Mouse (Mus musculus): Measurements from ENCODE around the gene Gm45713. TPM values are rescaled to one million over a fixed set of nuclear protein-coding genes. Genes with fewer than 3 reads are reported as not detected.
"Not testable (repeated sequence)": the region's sequence is repeated elsewhere in the genome, so short reads cannot be mapped to it uniquely, and the experiment has no call there.

The Gm45713 gene
- not detected for total RNA-seq (2022)

DNA sequence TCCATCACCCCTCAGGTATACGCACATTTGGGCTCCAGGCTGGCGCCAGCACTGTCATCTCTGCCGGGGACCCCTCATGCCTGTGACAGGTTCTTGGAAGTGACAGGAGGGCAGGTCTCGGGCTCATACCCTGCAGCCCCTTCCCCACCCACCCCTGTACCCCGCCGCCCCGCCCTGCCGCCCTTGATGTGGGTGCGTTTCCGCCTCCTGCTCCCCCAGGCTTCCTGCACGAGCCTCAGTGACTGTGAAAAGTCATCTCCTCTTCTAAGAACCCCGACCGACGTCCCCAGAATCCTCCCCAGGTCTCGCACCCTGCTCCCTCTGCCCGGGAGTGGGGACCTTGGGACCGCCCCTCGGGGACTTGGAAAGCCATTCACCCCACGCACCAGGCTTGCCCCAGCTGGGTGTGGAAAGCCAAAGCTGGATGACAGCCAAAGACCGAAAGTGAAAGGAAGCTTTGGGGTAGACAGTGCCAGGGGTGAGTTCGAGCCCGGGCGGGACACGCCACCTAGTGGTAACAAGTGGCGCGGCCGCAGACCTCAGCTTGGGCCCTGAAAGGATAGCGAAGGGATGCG, at the start of gene Gm45713, which contains the start of gene Flt3l:
Gene Gm45713 (minus strand): TSS at position 239 of the 575 bp plus-strand sequence.
Gene Flt3l (minus strand): TSS at position 440 of the 575 bp plus-strand sequence.
- peak; percentile 88 to 89 for DNase-seq (ENCODE audit: low spot score in 2 of 2)

DNA sequence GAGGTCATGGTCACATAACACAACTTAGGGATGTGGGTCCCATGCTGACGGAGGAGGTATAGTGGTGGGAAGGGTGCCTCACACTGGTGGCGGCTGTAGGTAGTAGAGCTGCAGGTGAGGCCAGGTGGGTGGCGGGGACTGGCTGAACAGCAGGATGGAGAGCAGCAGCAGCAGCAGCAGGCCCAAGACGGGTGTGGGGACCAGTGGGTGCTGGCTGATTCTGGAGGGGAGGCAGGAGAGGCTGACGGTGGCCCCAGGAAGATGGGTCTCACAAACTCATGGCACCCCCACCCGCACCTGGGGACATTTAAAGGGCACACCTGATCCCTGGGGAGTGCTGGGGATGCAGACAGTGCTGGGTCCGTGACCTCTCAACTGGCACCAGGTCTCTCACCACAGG, 47.6 kb upstream of the Gm45713 start:
- DNase-seq (ENCODE audit: low spot score in 2 of 2) = no peak

DNA sequence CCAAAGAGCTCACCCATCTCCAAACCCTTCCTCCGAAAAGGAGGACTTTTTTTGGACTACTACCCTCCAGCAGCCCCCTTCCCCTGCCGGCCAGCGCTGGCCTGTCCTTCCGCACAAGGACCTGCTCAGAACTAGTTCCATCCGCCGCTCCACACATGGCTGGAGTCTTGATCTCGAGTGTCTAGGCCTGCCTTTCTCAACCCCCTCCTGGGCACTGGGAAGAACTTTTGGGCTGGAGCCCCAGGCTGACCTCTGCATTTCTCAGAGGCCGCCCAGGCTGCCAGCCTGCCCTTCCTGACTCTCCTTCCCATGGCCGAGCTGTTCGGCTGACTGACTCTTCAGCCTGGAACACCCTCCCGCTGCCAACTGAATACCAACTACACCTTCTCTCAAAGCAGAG, 46.6 kb upstream of the Gm45713 start:
- peak in 1 of 2 experiments; percentile 36 for DNase-seq (ENCODE audit: low spot score in 2 of 2)

DNA sequence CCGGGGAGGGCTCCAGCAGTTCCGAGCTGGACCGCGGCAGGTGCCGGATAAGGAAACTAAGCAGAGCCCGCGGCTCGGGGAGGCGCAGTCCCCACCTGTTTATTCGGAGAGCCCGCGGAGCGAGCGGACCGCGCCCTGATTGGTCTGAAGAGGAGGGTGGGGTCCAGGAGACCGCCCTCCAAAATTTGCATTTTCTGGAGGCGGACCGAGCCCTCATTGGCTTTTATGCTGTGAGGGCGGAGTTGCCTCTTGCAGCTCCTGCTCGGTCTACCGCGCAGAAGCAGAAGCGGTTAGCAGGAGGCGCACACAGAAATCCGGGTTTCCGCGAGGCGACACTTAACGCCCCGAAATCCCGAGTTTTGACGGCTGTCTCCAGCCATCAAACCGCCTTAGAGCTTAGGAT, 46.2 kb upstream of the Gm45713 start:
- peak; percentile 75 to 81 for DNase-seq (ENCODE audit: low spot score in 2 of 2)

DNA sequence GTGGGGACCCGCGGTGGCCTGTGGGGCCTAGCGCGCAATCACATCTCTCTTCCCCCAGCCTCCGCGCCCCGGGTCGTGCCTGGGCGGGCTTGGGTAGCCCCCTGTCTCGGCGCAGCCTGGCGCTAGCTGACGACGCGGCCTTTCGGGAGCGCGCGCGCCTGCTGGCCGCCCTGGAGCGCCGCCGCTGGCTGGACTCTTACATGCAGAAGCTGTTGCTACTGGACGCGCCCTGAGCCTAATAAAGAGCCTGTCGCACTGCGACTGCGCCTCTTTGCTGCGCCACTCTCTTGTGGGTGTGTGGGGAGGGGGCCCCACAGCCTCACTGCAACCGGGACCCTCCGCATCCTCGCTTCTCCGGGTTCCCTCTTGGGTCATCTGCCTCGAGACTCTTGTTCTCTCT, 45.5 kb upstream of the Gm45713 start:
- DNase-seq (ENCODE audit: low spot score in 2 of 2) = no peak

DNA sequence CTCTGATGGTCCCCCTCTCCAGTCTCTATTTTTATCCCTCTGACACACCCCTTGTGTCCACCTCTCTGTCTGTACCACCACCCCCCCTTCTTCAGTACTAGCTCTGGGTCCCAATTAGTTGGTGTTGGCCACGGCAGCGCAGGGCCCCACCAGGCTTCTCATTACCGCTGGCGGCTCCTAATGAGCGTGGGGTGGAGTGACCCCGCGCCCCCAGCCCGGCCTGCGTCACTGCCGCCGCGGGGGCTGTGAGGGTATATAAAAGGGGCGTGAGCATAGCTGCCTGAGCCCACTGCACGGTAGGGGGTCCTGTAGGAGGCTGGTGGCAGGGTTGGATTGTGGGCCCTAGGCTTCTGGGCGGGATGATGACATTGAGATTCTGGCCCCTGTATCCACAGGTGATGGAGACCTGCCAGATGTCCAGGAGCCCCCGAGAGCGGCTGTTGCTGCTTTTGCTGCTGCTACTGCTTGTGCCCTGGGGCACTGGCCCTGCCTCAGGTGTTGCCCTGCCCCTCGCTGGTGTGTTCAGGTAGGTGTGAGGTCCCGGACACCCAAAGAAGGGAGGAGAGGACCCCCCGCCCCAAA, 45.0 kb upstream of the Gm45713 start, which contains the start of gene Pth2:
Gene Pth2 (plus strand): TSS at position 100 of the 582 bp plus-strand sequence.
- no peak for DNase-seq (ENCODE audit: low spot score in 2 of 2)

DNA sequence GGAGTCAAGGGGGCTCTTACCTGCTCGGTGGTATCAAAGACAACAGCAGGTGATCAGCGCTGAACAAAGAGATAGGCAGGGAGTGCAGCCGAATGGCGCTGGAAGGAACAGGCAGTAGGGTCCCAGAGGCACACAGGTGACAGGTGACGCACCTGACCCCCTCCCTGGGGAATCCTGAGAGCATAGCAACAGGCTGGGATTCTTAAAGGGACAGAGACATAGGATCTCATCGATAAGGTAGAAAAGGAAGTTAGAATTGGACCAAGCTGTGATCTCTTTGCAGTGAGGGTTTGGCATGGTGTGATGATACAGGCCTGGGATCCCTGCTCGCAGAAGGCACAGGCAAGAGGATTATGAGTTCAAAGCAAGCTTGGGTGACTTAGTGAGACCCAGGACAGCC, 43.4 kb upstream of the Gm45713 start, which contains the start of gene Gfy:
Gene Gfy (minus strand): TSS at position 101 of the 400 bp plus-strand sequence.
- DNase-seq (ENCODE audit: low spot score in 2 of 2) = no peak

DNA sequence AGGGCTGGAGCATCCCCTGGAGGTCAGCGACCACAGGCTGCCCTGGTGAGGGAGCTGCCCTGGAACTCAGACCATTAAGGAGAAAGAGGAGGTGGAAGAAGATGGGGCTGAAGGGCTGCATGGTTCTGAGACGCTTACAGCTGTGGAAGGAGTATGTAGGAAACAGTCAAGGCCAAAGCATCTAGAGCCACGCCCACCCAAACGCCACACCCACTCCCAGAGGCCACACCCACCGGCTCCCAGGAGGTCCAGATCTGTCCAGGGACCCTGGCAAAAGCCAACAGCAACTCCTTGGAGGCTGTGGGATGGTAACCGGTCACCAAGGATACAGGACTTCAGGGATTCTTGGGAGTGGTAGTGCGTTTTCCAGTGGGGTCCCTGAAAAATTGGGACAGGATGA, 42.5 kb upstream of the Gm45713 start:
- DNase-seq (ENCODE audit: low spot score in 2 of 2) = no peak

DNA sequence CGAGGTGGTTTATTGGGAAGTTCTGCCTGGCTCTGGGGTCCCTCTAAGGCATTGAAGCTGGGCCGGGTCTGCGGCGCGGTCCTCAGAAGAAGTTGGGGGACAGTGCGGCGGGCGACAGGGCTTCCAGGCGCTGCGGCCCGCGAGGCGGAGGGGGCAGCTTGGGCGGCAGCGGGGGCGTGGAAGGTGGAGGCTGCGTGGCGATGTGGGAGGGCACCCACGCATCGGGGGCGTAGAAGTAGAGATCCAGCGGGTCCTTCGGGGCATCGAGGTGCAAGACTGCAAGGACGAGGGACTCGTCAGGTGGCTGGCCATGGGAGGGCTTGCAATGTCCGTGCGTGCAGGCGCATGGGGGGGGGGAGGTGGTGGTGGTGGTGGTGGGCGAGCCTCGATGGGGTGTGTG, 40.3 kb upstream of the Gm45713 start:
- no peak for DNase-seq (ENCODE audit: low spot score in 2 of 2)

DNA sequence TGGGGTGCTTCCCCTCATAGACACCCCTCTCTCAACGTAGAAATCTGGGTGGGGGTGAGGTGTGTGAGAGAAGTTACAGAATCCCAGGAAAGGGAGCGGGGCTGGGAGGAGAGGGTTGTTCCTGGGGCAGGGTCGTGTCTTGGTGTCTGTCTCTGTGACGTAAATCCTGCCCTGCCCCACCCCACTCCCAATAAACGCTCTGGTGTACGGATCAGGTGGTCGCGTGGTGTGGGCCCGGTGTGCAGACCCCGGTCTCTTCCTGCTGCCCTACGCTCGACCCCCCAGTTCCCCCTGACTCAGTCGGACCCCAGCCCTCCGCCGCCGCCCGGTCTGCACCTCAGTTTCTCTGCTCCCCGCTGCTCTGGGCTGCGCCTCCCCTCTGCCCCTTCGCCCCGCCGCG, 39.9 kb upstream of the Gm45713 start:
- DNase-seq (ENCODE audit: low spot score in 2 of 2) = no peak

DNA sequence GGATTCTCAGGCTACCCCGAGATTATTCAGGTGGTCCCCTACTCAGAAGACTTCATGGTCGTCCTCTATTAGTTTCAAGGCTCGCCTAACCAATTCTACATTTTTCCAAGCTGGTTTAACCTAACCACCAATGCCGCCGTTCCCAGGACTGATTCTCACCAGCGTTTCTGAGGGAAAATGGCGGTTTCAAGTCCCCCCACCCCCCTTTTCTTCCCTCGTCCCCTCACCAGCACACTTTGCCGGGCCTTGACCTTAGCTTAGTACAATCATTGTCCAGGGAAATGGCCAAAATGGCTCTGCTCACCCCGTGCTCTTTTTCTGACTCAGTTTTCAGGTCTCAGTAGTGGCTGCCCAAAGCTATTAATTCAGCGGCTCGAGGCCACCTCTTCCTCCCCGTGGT, 39.4 kb upstream of the Gm45713 start:
- DNase-seq (ENCODE audit: low spot score in 2 of 2) = no peak

DNA sequence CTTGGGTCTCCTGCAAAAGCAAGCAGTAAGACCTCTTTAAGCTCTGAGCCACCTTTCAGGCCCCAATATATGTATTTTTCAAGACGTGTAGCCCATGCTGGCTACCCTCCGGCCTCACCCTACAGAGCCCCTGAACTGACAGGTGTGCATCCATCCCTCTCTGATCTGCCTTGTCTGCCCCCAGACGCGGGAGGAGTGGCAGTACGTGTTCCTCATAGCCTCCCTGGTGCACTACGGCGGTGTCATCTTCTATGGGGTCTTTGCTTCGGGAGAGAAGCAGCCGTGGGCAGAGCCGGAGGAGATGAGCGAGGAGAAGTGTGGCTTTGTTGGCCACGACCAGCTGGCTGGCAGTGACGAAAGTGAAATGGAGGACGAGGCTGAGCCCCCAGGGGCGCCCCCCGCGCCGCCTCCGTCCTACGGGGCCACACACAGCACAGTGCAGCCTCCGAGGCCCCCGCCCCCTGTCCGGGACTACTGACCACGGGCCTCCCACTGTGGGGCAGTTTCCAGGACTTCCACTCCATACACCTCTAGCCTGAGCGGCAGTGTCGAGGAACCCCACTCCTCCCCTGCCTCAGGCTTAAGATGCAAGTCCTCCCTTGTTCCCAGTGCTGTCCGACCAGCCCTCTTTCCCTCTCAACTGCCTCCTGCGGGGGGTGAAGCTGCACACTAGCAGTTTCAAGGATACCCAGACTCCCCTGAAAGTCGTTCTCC, 38.7 kb upstream of the Gm45713 start:
- DNase-seq (ENCODE audit: low spot score in 2 of 2) = no peak

DNA sequence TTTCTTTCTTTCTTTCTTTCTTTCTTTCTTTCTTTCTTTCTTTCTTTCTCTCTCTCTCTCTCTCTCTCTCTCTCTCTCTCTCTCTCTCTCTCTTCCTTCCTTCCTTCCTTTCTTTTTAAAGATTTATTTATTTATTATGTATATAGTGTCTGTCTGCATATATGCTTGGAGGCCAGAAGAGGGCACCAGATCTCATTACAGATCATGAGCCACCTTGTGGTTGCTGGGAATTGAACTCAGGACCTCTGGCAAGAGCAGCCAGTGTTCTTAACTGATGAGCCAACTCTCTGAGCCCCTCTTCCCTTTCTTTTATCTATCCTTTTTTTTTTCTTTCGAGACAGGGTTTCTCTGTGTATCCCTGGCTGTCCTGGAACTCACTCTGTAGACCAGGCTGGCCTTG, 37.7 kb upstream of the Gm45713 start:
- not testable (repeated sequence) for DNase-seq (ENCODE audit: low spot score in 2 of 2)

DNA sequence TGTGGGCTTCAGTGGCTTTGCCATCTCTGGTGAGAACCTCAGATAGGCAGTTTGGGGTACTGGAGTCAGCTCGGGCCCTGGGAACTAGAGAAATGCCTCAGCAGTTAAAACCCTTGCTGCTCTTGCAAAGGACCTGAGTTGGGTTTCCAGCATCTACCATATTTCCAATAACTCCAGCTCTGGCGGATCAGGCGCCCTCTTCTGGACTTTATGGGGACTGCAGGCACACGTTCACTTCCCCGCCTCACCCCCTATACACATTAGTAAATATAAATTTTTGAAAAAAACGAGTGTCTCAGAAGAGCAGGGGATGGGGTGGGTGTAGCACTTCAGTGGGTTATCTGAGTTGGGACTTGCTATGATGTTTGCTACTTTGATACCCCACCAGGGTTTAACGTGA, 36.9 kb upstream of the Gm45713 start:
- no peak for DNase-seq (ENCODE audit: low spot score in 2 of 2)

DNA sequence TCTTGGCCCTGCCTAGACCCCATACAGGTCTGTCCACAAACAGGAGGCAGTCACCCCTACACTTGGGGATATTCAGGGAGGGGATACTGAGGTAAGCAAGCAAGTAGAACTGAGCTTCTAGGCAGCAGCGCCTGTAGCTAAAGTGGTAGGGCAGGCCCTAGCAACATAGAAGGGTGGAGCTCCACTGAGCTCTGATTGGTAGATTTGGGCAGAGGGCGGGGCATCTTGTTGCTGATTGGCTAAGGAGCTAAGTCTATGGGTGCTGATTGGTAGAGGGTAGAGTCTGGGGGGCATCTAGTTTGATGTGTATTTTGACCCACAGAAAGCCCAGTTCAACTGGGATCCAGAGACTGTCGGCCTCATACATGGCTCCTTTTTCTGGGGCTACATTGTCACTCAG, 33.5 kb upstream of the Gm45713 start:
- DNase-seq (ENCODE audit: low spot score in 2 of 2) = no peak

DNA sequence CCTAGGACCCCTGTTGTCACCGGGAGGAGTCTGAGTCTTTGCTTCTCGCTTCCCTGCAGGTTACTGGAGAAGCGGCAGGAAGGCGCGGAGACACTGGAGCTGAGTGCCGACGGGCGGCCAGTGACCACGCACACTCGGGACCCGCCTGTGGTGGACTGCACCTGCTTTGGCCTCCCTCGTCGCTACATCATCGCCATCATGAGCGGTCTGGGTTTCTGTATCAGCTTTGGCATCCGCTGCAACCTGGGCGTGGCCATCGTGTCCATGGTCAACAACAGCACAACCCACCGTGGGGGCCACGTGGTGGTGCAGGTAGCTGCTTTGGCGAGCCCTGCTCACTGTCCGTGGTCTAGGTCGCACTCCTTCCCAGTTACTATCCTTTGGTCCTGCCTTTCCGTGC, 32.6 kb upstream of the Gm45713 start:
- no peak for DNase-seq (ENCODE audit: low spot score in 2 of 2)

DNA sequence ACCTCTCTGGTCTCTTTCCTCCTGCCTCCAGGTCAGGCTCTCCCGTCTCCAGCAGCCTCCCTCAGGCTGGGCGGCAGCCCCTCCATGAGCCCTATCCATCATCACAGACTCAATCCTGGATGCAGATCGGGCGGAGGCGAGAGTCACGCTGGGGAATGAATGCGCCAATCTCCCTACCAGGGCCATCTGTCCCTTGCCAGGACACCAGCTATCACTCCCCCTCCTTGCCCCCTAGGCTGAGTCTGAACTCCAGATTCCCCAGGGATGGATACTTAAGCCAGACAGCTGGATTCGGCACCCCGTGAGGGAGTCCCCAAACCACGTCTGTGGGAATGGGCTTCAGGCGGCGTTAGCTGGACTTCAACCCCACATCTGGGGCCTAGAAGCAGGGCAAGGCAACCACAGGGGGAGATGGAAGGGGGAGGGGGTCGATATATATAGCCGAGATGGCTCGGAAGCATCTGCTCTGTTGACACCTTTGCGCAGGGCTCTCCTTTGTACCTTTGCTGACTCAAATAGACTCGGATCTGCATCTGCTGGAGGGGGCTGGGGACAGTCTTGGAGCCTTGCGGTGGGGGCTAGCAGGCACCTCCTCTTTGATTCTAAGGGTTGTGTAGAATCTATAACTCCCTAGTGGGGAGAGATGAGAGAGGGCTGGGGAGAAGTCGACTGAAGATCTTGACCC, 31.9 kb upstream of the Gm45713 start:
- no peak for DNase-seq (ENCODE audit: low spot score in 2 of 2)

DNA sequence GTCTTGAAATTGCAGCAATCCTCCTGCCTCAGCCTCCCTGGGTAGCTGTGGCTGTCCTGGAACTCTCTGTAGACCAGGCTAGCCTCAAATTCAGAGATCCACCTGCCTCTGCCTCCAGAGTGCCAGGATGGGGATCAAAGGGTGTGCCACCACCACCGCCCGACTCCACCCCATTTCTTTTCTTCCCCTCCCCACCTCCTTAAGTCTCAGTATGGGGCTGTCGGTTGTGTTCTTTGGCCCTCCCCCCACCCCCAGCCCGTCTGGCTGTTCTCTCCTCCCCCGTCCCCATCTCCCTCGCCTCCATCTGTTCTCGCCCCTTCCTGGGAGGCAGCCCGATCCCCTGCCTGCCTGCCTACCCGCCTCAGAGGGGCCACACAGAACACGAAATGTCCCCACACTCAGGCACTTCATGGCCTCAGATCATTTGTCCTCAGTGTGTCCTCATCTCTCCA, 30.9 kb upstream of the Gm45713 start:
- no peak for DNase-seq (ENCODE audit: low spot score in 2 of 2)

DNA sequence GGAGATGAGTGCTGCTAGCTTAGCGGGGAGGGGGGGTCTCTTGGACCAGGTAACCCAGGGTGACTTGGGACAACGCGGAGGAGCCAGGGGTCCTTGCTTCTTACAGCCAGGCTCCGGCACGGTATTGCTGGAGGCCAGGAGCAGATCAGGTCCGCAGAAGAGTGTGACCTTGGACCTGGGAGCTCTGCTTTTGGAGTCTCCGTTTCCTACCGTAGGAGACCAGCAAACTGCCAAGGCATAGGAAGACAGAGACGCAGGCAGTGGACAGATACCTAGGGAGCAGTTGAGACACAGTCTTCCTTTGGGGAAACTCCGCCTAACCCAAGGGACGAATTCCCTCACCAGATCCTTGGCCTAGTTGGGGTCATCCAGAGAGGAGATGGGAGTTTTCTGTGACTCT, 29.7 kb upstream of the Gm45713 start:
- no peak for DNase-seq (ENCODE audit: low spot score in 2 of 2)

DNA sequence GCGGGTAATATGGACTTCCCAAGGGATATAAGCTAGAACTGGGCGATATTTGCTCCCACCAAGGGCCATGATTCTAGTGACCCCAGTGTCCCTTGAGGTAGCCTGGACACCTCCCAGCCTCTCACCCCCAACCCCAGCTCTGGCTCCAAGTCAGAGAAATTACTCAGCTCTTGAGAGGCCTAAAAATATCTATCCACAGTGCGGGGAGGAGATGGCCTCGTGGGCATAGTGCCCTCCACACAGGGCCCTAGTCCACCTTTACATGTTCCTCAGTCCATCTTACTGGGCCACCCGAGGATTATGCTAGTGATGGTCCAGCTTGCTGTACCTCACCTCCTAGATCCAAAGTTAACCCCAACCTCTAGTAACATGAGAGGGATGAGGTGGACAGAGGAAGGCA, 28.8 kb upstream of the Gm45713 start:
- DNase-seq (ENCODE audit: low spot score in 2 of 2) = no peak

DNA sequence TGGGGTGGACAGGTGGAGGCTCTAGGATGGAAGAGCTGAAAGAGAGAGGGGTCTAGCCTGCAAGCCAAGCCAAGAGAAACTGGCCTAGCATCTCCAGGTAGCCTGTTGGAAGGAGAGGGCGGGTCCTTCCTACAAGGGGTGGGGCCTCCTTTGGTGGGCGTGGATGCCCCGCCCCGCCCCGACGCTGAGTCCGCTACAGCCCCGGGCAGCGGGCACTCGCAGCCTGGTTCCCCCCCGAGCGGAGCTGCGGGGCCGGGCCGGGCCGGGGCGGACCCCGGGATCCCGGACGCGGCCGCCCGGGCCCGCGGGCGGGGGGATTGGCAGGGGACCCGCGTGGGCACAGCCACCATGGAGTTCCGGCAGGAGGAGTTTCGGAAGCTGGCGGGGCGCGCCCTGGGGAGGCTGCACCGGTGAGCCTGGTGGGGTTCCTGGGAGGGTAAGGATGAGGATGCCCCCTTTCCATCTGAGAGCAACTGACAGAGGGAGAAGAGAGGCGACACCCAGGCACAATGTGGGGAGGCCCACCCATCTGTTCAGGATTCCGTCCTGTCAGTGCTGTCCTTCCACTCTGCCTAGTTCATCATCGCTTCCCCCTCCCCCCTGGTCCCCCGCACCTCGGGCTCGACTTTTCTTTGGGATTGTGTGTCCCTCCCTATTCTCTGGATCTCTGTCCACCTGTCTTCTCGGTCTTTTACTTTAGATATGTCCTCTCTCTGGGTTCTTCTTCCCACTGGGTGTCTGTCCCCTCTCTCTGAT, 27.9 kb upstream of the Gm45713 start, which contains the start of gene Slc17a7:
Gene Slc17a7 (plus strand): TSS at position 215 of the 756 bp plus-strand sequence.
- no peak for DNase-seq (ENCODE audit: low spot score in 2 of 2)
